Mouse (Mus musculus): ENCODE measurements around the gene Rasal2. TPM values are rescaled to one million over a fixed set of nuclear protein-coding genes. Genes with fewer than 3 reads are reported as not detected.

Rasal2 gene
- polyA plus RNA-seq, 1 experiment from 2014 or later = 42.4 TPM

DNA sequence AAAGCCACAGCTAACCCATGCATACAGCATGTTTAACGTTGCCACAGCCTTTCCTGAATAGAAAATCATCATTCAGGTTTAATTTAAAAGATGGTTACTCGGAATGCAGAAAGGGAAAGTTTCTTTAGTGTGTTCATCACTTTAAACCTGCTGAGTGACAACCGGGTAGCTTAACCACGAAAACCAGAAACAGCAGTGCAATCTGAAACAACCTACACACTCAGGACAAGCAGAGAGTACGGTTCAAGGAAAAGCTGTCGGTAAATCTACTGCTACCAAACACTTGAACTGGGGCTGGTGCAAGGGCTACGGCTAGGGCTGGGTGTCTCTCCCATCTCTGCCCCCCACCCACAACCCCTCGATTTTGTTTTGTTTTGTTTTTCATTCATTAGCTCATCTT, 1.5 kb downstream of the Rasal2 start:
- H3K9me3 ChIP-seq = no peaks in the 10 kb centered on the region
- peak overlapping the region; percentile 87 for H3K4me2 ChIP-seq
- H3K27me3 ChIP-seq = no peaks in the 10 kb centered on the region
- H3K27ac ChIP-seq (replicated peaks) = 0 out of 2 replicates have a peak overlapping the region, but pooled peaks have one; percentile 97
- no peak for ATAC-seq (ENCODE audit: low FRiP score, low read depth)
- peaks cover 21% of the 10 kb centered on the region for H3K4me1 ChIP-seq (replicated peaks)
- H3K36me3 ChIP-seq = no peaks in the 10 kb centered on the region
- peak overlapping the region; percentile 81 for H3K9ac ChIP-seq
- H3K4me3 ChIP-seq = peak overlapping the region; percentile 96
- 10% methylated on average over 8 of the region's 8 CpGs for WGBS

DNA sequence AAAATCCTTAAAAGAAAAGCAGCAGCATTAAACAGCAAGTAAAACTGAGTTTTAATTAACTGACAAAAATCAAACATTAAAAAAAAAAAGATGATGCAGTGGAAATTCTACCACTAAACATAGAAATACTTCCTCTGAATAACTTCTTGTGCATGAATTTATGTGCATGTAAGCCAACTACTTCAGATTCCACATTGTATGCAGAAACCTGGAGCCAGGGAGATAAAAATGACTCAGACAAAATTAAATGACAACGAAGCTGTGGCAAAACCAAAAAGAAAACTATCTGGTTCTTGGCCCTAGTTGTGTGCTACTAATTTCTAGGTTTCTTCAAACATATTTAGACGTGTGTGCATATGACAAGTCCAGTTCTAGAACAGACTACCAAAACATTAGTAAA, 2.7 kb downstream of the Rasal2 start:
- no peak overlapping the region for H3K9ac ChIP-seq
- no peak for ATAC-seq (ENCODE audit: low FRiP score, low read depth)
- no peak overlapping the region for H3K27ac ChIP-seq (replicated peaks)
- peaks cover 21% of the 10 kb centered on the region for H3K4me1 ChIP-seq (replicated peaks)
- no peaks in the 10 kb centered on the region for H3K36me3 ChIP-seq
- H3K4me3 ChIP-seq = no peak overlapping the region
- H3K27me3 ChIP-seq = no peaks in the 10 kb centered on the region
- no peaks in the 10 kb centered on the region for H3K9me3 ChIP-seq
- WGBS = 80% methylated on average over 2 of the region's 2 CpGs
- H3K4me2 ChIP-seq = no peak overlapping the region

DNA sequence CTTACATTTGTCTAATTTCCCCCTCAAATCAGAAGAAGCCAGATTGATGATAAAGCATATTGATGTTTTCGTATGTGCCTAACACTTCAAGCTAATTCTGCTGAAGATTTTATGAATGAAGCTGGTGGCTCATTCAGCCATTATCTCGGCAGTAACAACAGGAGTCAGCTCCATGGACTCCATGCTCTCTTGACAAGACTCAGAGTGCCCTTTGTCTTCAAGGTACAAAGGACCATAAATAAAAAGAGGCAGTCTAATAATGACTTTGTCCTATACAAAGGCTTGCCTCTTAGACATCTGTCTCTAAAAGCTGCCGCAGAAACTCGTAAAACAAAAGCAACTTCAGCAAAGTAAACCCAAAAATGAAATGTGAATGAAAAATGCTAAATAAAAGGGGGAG, 24.4 kb downstream of the Rasal2 start:
- no peak overlapping the region for H3K9ac ChIP-seq
- 20% methylated on average over 4 of the region's 4 CpGs for WGBS
- no peak overlapping the region for H3K27ac ChIP-seq (replicated peaks)
- no peak for ATAC-seq (ENCODE audit: low FRiP score, low read depth)
- no peaks in the 10 kb centered on the region for H3K9me3 ChIP-seq
- H3K4me3 ChIP-seq = no peak overlapping the region
- no peaks in the 10 kb centered on the region for H3K36me3 ChIP-seq
- no peaks in the 10 kb centered on the region for H3K4me1 ChIP-seq (replicated peaks)
- H3K4me2 ChIP-seq = no peak overlapping the region
- H3K27me3 ChIP-seq = no peaks in the 10 kb centered on the region

- Histone ChIP-seq H3K9me3 (no peaks in the 10 kb centered on the region), H3K36me3 (no peaks in the 10 kb centered on the region), H3K4me2 (no peak overlapping the region), H3K9ac (no peak overlapping the region), H3K4me1 (replicated peaks) (no peaks in the 10 kb centered on the region), H3K27me3 (no peaks in the 10 kb centered on the region), H3K27ac (replicated peaks) (no peak overlapping the region), H3K4me3 (no peak overlapping the region)
- WGBS = 52% methylated on average over 2 of the region's 2 CpGs
- no peak for ATAC-seq (ENCODE audit: low FRiP score, low read depth)
These were observed 31.7 kb downstream of the Rasal2 start for GRCm38 (mm10) chr1:157380694-157381093.

- 94% methylated on average over 2 of the region's 2 CpGs for WGBS
- no peak overlapping the region for H3K4me2 ChIP-seq
- H3K9ac ChIP-seq = no peak overlapping the region
These were observed 42.0 kb downstream of the Rasal2 start for GRCm38 (mm10) chr1:157370397-157370796.

DNA sequence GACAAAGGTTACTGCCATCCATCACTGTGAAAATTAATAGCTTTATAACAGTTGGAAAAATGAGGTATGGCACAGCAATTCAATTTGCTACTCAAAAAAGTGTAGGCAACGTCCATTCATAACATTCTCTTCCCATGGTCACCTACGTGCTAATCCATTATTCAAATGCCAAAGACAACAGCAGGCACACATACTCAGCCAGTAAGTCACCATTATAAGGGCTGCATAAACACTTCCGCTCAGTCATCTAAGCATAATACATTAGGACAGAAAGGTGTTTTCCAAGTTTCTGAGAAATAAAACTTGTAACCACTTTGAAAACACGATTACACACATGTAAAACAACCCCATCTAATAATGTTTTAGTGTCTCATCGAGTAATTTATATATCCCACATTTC, 44.1 kb downstream of the Rasal2 start:
- Histone ChIP-seq H3K9me3 (no peaks in the 10 kb centered on the region), H3K9ac (no peak overlapping the region), H3K36me3 (no peaks in the 10 kb centered on the region), H3K27me3 (no peaks in the 10 kb centered on the region), H3K4me3 (no peak overlapping the region), H3K4me1 (replicated peaks) (no peaks in the 10 kb centered on the region), H3K4me2 (no peak overlapping the region), H3K27ac (replicated peaks) (no peak overlapping the region)
- no peak for ATAC-seq (ENCODE audit: low FRiP score, low read depth)
- WGBS = 57% methylated on average over 5 of the region's 5 CpGs

More at GRCm38 (mm10) chr1:157370397-157370796, 42.0 kb downstream of the Rasal2 start:
- H3K36me3 ChIP-seq = no peaks in the 10 kb centered on the region
- H3K4me1 ChIP-seq (replicated peaks) = no peaks in the 10 kb centered on the region
- no peaks in the 10 kb centered on the region for H3K9me3 ChIP-seq
- no peak for ATAC-seq (ENCODE audit: low FRiP score, low read depth)
- no peaks in the 10 kb centered on the region for H3K27me3 ChIP-seq
- H3K27ac ChIP-seq (replicated peaks) = no peak overlapping the region
- no peak overlapping the region for H3K4me3 ChIP-seq

GRCm38 (mm10) chr1:157346661-157347060, 65.7 kb downstream of the Rasal2 start:
- Histone ChIP-seq H3K27me3 (no peaks in the 10 kb centered on the region), H3K4me1 (replicated peaks) (no peaks in the 10 kb centered on the region), H3K27ac (replicated peaks) (no peak overlapping the region), H3K4me2 (no peak overlapping the region), H3K36me3 (no peaks in the 10 kb centered on the region), H3K4me3 (no peak overlapping the region), H3K9ac (no peak overlapping the region), H3K9me3 (no peaks in the 10 kb centered on the region)
- ATAC-seq (ENCODE audit: low FRiP score, low read depth) = no peak
- WGBS = 86% methylated on average over 1 of the region's 1 CpGs

DNA sequence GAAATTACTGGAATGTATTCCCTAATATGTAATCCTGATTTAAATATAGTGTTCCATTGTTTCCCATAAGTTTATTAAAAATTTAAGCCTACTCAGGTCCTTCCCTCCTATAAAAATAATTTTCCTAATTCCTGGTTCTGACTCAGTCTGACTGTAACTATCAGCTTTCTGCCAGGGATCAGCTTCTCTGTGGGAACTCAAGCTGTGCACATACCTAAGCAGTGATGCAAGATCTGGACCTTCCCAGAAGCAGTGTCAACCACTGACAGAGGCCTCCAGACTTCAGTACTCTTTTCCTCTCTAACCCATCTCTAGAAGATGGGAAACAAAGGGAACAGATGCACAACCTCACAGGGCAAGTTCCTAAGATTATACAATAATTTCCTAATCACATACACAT, 68.9 kb downstream of the Rasal2 start:
- Histone ChIP-seq H3K4me2 (no peak overlapping the region), H3K27ac (replicated peaks) (no peak overlapping the region), H3K27me3 (no peaks in the 10 kb centered on the region), H3K36me3 (no peaks in the 10 kb centered on the region), H3K4me3 (no peak overlapping the region), H3K4me1 (replicated peaks) (no peaks in the 10 kb centered on the region), H3K9me3 (no peaks in the 10 kb centered on the region), H3K9ac (no peak overlapping the region)
- ATAC-seq (ENCODE audit: low FRiP score, low read depth) = no peak

DNA sequence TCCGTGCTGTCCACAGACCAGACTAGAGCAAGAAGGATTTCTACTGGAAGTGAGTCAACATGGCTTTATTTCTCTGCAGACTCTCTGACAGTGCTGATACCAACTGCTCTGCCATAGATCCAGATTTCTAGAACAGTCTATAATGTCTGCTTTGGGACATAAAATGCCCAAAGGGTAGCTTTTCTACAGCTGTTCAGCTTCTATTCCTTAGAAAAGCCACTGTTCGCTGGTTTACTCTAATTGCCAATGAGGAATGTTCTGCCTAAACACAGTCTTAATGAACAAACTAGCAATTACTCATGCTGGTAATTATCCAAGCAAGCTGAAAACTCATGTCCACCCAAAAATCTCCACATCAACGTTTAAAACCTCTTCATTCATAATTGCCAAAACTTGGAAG, 77.6 kb downstream of the Rasal2 start:
- no peak overlapping the region; the same call in 1 of the 2 replicates for H3K27ac ChIP-seq (replicated peaks)
- ATAC-seq (ENCODE audit: low FRiP score, low read depth) = no peak

GRCm38 (mm10) chr1:157328068-157328467, 84.3 kb downstream of the Rasal2 start:
- Histone ChIP-seq H3K9ac (no peak overlapping the region), H3K4me3 (no peak overlapping the region), H3K27ac (replicated peaks) (no peak overlapping the region), H3K9me3 (no peaks in the 10 kb centered on the region), H3K4me2 (no peak overlapping the region), H3K27me3 (no peaks in the 10 kb centered on the region), H3K4me1 (replicated peaks) (no peaks in the 10 kb centered on the region), H3K36me3 (no peaks in the 10 kb centered on the region)
- ATAC-seq (ENCODE audit: low FRiP score, low read depth) = no peak

More for the DNA sequence above, 77.6 kb downstream of the Rasal2 start:
- WGBS = 59% methylated on average over 3 of the region's 3 CpGs
- no peak overlapping the region for H3K9ac ChIP-seq
- no peak overlapping the region for H3K4me2 ChIP-seq
- no peaks in the 10 kb centered on the region; the same call in 1 of the 2 replicates for H3K4me1 ChIP-seq (replicated peaks)
- H3K4me3 ChIP-seq = no peak overlapping the region
- no peaks in the 10 kb centered on the region for H3K27me3 ChIP-seq
- no peaks in the 10 kb centered on the region for H3K9me3 ChIP-seq
- H3K36me3 ChIP-seq = no peaks in the 10 kb centered on the region

DNA sequence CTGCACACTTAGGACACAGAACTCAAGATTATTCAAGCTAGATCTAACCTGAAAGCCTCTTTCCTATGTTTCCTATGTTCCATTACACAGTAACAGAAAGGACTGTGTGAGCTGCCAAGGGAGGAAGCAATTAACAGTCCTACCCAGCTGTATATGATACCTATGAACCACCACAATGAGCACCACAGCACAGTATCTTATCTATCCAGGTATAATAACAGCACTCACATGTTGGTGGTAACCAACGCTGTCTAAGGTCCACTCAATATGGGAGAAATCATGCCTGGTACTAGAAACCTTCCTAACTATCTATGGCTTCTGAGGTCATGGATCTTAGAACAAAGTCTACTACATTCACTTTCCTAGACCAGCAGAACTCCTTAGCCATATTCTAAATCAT, 89.3 kb downstream of the Rasal2 start:
- H3K4me3 ChIP-seq = no peak overlapping the region
- no peak overlapping the region for H3K9ac ChIP-seq
- no peaks in the 10 kb centered on the region for H3K4me1 ChIP-seq (replicated peaks)
- H3K4me2 ChIP-seq = no peak overlapping the region
- H3K27ac ChIP-seq (replicated peaks) = no peak overlapping the region
- no peaks in the 10 kb centered on the region for H3K36me3 ChIP-seq
- 97% methylated on average over 1 of the region's 1 CpGs for WGBS
- no peaks in the 10 kb centered on the region for H3K9me3 ChIP-seq
- ATAC-seq (ENCODE audit: low FRiP score, low read depth) = no peak
- H3K27me3 ChIP-seq = no peaks in the 10 kb centered on the region

- WGBS = 92% methylated on average over 4 of the region's 4 CpGs
- no peak overlapping the region for H3K27ac ChIP-seq (replicated peaks)
- no peaks in the 10 kb centered on the region for H3K9me3 ChIP-seq
- H3K4me1 ChIP-seq (replicated peaks) = no peaks in the 10 kb centered on the region
- H3K4me3 ChIP-seq = no peak overlapping the region
- no peak overlapping the region for H3K4me2 ChIP-seq
- no peak overlapping the region for H3K9ac ChIP-seq
- H3K36me3 ChIP-seq = no peaks in the 10 kb centered on the region
- H3K27me3 ChIP-seq = no peaks in the 10 kb centered on the region
- no peak for ATAC-seq (ENCODE audit: low FRiP score, low read depth)
These were observed 93.5 kb downstream of the Rasal2 start for GRCm38 (mm10) chr1:157318896-157319295.

GRCm38 (mm10) chr1:157301266-157301665, 111.1 kb downstream of the Rasal2 start:
- 90% methylated on average over 1 of the region's 1 CpGs for WGBS
- no peak overlapping the region for H3K4me2 ChIP-seq
- no peaks in the 10 kb centered on the region for H3K4me1 ChIP-seq (replicated peaks)
- no peak for ATAC-seq (ENCODE audit: low FRiP score, low read depth)
- no peaks in the 10 kb centered on the region for H3K27me3 ChIP-seq
- no peak overlapping the region for H3K27ac ChIP-seq (replicated peaks)
- H3K9me3 ChIP-seq = no peaks in the 10 kb centered on the region
- peaks cover 5% of the 10 kb centered on the region; the same call in 1 of the 2 replicates for H3K36me3 ChIP-seq
- no peak overlapping the region for H3K4me3 ChIP-seq
- no peak overlapping the region for H3K9ac ChIP-seq

Data from hindbrain, embryonic 15.5 days (tissue).